ENCODE assay signal across 8 mouse cellular contexts in genomic region chr1:53927605-53928004, GRCm38 (mm10).
DNase-seq lines count a peak whose midpoint lies in the region; ATAC-seq lines count a peak whose summit lies in the region.

No protein-coding gene starts in this region.

- H3K27ac ChIP-seq in kidney, embryonic 14.5 days (ENCODE audit: low read depth, low read length) = no peak overlapping the region
- H3K27ac ChIP-seq in neural tube, embryonic 14.5 days (ENCODE audit: low read depth, low read length) = no peak overlapping the region

- no peaks in the 10 kb centered on the region for H3K4me1 ChIP-seq in kidney, embryonic 14.5 days (ENCODE audit: control insufficient read depth, insufficient read depth, low read length)
- no peaks in the 10 kb centered on the region for H3K4me1 ChIP-seq in neural tube, embryonic 14.5 days (ENCODE audit: control insufficient read depth, insufficient read depth, low read length)

- DNase-seq in gastrocnemius, adult 18-20 months (ENCODE audit: low spot score) = peak; percentile 13
- no peak for DNase-seq in gastrocnemius, postnatal 25 days
- peak; percentile 20 for DNase-seq in right cerebral cortex, postnatal 14 days
- DNase-seq in right cerebral cortex, postnatal 25 days = no peak
- peak; percentile 28 to 56 for DNase-seq in cerebellum, postnatal 25 days
- DNase-seq in ovary, postnatal 14 days (ENCODE audit: low spot score) = no peak

- H3K4me3 ChIP-seq in kidney, embryonic 14.5 days (ENCODE audit: low read length) = no peak overlapping the region
- H3K4me3 ChIP-seq in neural tube, embryonic 14.5 days (ENCODE audit: low read depth, low read length) = no peak overlapping the region

- H3K9ac ChIP-seq in kidney, embryonic 14.5 days (ENCODE audit: low read depth, low read length) = no peak overlapping the region
- H3K9ac ChIP-seq in neural tube, embryonic 14.5 days (replicated peaks; ENCODE audit: low read depth, low read length) = no peak overlapping the region

- H3K36me3 ChIP-seq in kidney, embryonic 14.5 days (ENCODE audit: control insufficient read depth, insufficient read depth, low read length) = no peaks in the 10 kb centered on the region
- no peaks in the 10 kb centered on the region for H3K36me3 ChIP-seq in neural tube, embryonic 14.5 days (ENCODE audit: control insufficient read depth, insufficient read depth, low read length)

- WGBS in kidney, embryonic 14.5 days = 29% methylated on average over 4 of the region's 4 CpGs
- WGBS in neural tube, embryonic 14.5 days = 24% methylated on average over 4 of the region's 4 CpGs

- 0 out of 2 replicates have a peak, but pooled peaks have one; percentile 39 for ATAC-seq in kidney, embryonic 14.5 days (ENCODE audit: low FRiP score, low TSS enrichment)
- peak; percentile 48; the same call in 1 of the 2 replicates for ATAC-seq in neural tube, embryonic 14.5 days (ENCODE audit: low read depth)

- H3K27me3 ChIP-seq in kidney, embryonic 14.5 days (ENCODE audit: control insufficient read depth, insufficient read depth, low read length) = no peaks in the 10 kb centered on the region
- no peaks in the 10 kb centered on the region for H3K27me3 ChIP-seq in neural tube, embryonic 14.5 days (ENCODE audit: control insufficient read depth, insufficient read depth, low read length)

- H3K9me3 ChIP-seq in kidney, embryonic 14.5 days (ENCODE audit: control insufficient read depth, low read length) = no peaks in the 10 kb centered on the region
- no peaks in the 10 kb centered on the region for H3K9me3 ChIP-seq in neural tube, embryonic 14.5 days (ENCODE audit: control insufficient read depth, low read length)

- H3K4me2 ChIP-seq in kidney, embryonic 14.5 days (replicated peaks; ENCODE audit: low read depth, low read length) = no peak overlapping the region
- H3K4me2 ChIP-seq in neural tube, embryonic 14.5 days (ENCODE audit: low read depth, low read length) = no peak overlapping the region

Comparison
In these comparisons a context has a peak if more than half of its experiments do, and no peak if none do; other contexts are left out.
1. DNase-seq: peak in gastrocnemius, adult 18-20 months (single experiment), right cerebral cortex, postnatal 14 days (single experiment) and cerebellum, postnatal 25 days (2 of 2); none in gastrocnemius, postnatal 25 days (single experiment), right cerebral cortex, postnatal 25 days (single experiment) and ovary, postnatal 14 days (single experiment).